ENCODE assay signal across 1 mouse cellular context in genomic region chr14:73105407-73106185, GRCm38 (mm10).
TF ChIP-seq lines count a peak whose summit lies in the region.

No protein-coding gene starts in this region.

TF ChIP-seq in CH12.LX, 34 proteins besides CTCF, POLR2A, EP300 and RAD21 (continued from another document):
- TF ChIP-seq TBP (conservative IDR thresholded peaks at IDR 0.05; ENCODE audit: low read depth, low read length) (no peak), ZC3H11A (IDR thresholded peaks at IDR 0.05; ENCODE audit: low read depth, low read length) (no peak), RCOR1 (conservative IDR thresholded peaks at IDR 0.05; ENCODE audit: low read depth, low read length) (no peak), POLR2AphosphoS2 (IDR thresholded peaks at IDR 0.05; ENCODE audit: low read depth, low read length) (no peak), MYC (IDR thresholded peaks at IDR 0.05; ENCODE audit: low read depth, low read length) (no peak), GABPA (IDR thresholded peaks at IDR 0.05; ENCODE audit: insufficient replicate concordance, low read depth, low read length) (no peak)
